Mouse (Mus musculus): Measurements from ENCODE around the gene Rprd1b. TPM values are rescaled to one million over a fixed set of nuclear protein-coding genes. Genes with fewer than 3 reads are reported as not detected.

The Rprd1b gene
- polyA plus RNA-seq, 1 experiment from 2014 or later: 43.4 TPM

GRCm38 (mm10) chr2:158146971-158147370, 118.7 kb downstream of the Rprd1b start:
- Histone ChIP-seq H3K9me3 (replicated peaks) (no peaks in the 10 kb centered on the region), H3K4me2 (replicated peaks) (no peak overlapping the region), H3K27me3 (peaks cover 9% of the 10 kb centered on the region), H3K9ac (no peak overlapping the region), H3K4me3 (replicated peaks) (no peak overlapping the region), H3K36me3 (no peaks in the 10 kb centered on the region), H3K4me1 (peaks cover 20% of the 10 kb centered on the region), H3K27ac (replicated peaks) (no peak overlapping the region)
- WGBS: 88% methylated on average over 8 of the region's 8 CpGs
- ATAC-seq (ENCODE audit: insufficient number of reproducible peaks, low FRiP score, low TSS enrichment, low read depth): no peak

GRCm38 (mm10) chr2:158151077-158151476, 122.8 kb downstream of the Rprd1b start:
- Histone ChIP-seq H3K4me2 (replicated peaks) (no peak overlapping the region), H3K36me3 (no peaks in the 10 kb centered on the region), H3K27me3 (peaks cover 2% of the 10 kb centered on the region), H3K4me3 (replicated peaks) (no peak overlapping the region), H3K4me1 (peaks cover 26% of the 10 kb centered on the region), H3K9ac (no peak overlapping the region), H3K9me3 (replicated peaks) (no peaks in the 10 kb centered on the region), H3K27ac (replicated peaks) (no peak overlapping the region)
- no peak for ATAC-seq (ENCODE audit: insufficient number of reproducible peaks, low FRiP score, low TSS enrichment, low read depth)
- WGBS: 97% methylated on average over 3 of the region's 3 CpGs

GRCm38 (mm10) chr2:158152685-158153309, 124.5 kb downstream of the Rprd1b start:
- H3K4me3 ChIP-seq (replicated peaks): no peak overlapping the region
- H3K4me2 ChIP-seq (replicated peaks): 0 out of 2 replicates have a peak overlapping the region, but pooled peaks have one; percentile 63
- ATAC-seq (ENCODE audit: insufficient number of reproducible peaks, low FRiP score, low TSS enrichment, low read depth): peak; percentile 52; the same call in 1 of the 2 replicates

GRCm38 (mm10) chr2:158153728-158154343, 125.5 kb downstream of the Rprd1b start:
- Histone ChIP-seq H3K4me1 (peaks cover 23% of the 10 kb centered on the region), H3K27me3 (no peaks in the 10 kb centered on the region), H3K4me2 (replicated peaks) (peak overlapping the region; percentile 63), H3K9ac (0 out of 2 replicates have a peak overlapping the region, but pooled peaks have one; percentile 18), H3K9me3 (replicated peaks) (no peaks in the 10 kb centered on the region), H3K36me3 (no peaks in the 10 kb centered on the region), H3K27ac (replicated peaks) (peak overlapping the region; percentile 65), H3K4me3 (replicated peaks) (peak overlapping the region; percentile 38)
- peak; percentile 76 for ATAC-seq (ENCODE audit: insufficient number of reproducible peaks, low FRiP score, low TSS enrichment, low read depth)
- under 1% methylated on average over 22 of the region's 22 CpGs for WGBS

More at GRCm38 (mm10) chr2:158152685-158153309, 124.5 kb downstream of the Rprd1b start:
- no peaks in the 10 kb centered on the region for H3K36me3 ChIP-seq
- H3K9me3 ChIP-seq (replicated peaks): no peaks in the 10 kb centered on the region
- WGBS: 30% methylated on average over 6 of the region's 6 CpGs
- H3K27ac ChIP-seq (replicated peaks): peak overlapping the region; percentile 40
- H3K9ac ChIP-seq: no peak overlapping the region
- H3K27me3 ChIP-seq: no peaks in the 10 kb centered on the region
- H3K4me1 ChIP-seq: peaks cover 23% of the 10 kb centered on the region

- H3K9ac ChIP-seq: no peak overlapping the region
- H3K27me3 ChIP-seq: no peaks in the 10 kb centered on the region
- H3K36me3 ChIP-seq: no peaks in the 10 kb centered on the region
- no peak overlapping the region for H3K4me2 ChIP-seq (replicated peaks)
- H3K9me3 ChIP-seq (replicated peaks): no peaks in the 10 kb centered on the region
- H3K4me1 ChIP-seq: peaks cover 23% of the 10 kb centered on the region
- 62% methylated on average over 8 of the region's 8 CpGs for WGBS
- no peak for ATAC-seq (ENCODE audit: insufficient number of reproducible peaks, low FRiP score, low TSS enrichment, low read depth)
- H3K4me3 ChIP-seq (replicated peaks): no peak overlapping the region
- 0 out of 2 replicates have a peak overlapping the region, but pooled peaks have one; percentile 65 for H3K27ac ChIP-seq (replicated peaks)
These were observed 126.3 kb downstream of the Rprd1b start for GRCm38 (mm10) chr2:158154641-158155040.

GRCm38 (mm10) chr2:158155101-158155500, 126.8 kb downstream of the Rprd1b start:
- Histone ChIP-seq H3K4me2 (replicated peaks) (no peak overlapping the region), H3K27ac (replicated peaks) (no peak overlapping the region), H3K36me3 (no peaks in the 10 kb centered on the region), H3K9ac (no peak overlapping the region), H3K4me3 (replicated peaks) (no peak overlapping the region), H3K9me3 (replicated peaks) (no peaks in the 10 kb centered on the region), H3K4me1 (peaks cover 23% of the 10 kb centered on the region), H3K27me3 (no peaks in the 10 kb centered on the region)
- ATAC-seq (ENCODE audit: insufficient number of reproducible peaks, low FRiP score, low TSS enrichment, low read depth): no peak
- 85% methylated on average over 7 of the region's 7 CpGs for WGBS

DNA sequence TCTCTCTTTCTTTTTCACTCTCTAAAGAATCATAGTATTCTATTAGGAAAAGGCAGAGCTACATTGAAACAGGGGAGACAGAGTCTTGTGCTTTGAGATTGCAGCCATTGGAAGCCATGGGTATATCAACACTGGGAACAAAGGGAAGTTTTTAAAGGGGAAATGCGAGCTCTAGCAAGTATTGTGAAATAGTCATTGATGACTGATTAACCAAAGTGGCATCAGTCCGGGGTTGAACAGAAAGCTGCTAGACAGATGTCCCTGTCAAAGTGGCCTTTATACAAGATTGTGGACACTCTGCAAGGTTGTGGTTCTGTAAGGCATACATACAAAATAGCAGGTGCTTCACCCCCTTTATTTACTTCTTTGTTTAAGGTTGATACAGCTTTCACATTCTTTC, 127.3 kb downstream of the Rprd1b start:
- Histone ChIP-seq H3K27me3 (no peaks in the 10 kb centered on the region), H3K4me1 (peaks cover 23% of the 10 kb centered on the region), H3K4me2 (replicated peaks) (no peak overlapping the region), H3K27ac (replicated peaks) (no peak overlapping the region), H3K9ac (no peak overlapping the region), H3K4me3 (replicated peaks) (no peak overlapping the region), H3K9me3 (replicated peaks) (no peaks in the 10 kb centered on the region), H3K36me3 (no peaks in the 10 kb centered on the region)
- 80% methylated on average over 2 of the region's 2 CpGs for WGBS
- ATAC-seq (ENCODE audit: insufficient number of reproducible peaks, low FRiP score, low TSS enrichment, low read depth): no peak

DNA sequence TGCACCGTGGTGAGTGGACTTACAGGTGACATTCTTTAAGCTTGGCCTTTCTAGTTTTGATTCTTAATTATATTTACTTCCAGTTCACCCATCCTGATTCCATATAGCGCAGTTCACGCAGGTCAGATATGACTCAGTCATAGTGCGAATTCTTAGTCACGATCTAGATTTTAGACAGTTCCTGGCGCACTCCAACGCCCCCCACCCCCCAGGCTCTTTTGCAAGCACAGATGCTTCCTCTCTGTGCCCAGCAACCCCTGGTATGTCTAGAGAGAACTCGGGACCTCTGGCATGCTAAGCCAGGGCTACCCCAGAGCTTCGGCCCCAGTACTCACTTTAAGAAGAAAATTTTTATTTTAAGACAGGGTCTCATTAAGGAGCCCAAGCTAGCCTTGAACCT, 128.2 kb downstream of the Rprd1b start:
- Histone ChIP-seq H3K27me3 (no peaks in the 10 kb centered on the region), H3K36me3 (no peaks in the 10 kb centered on the region), H3K4me2 (replicated peaks) (no peak overlapping the region), H3K9ac (no peak overlapping the region), H3K4me1 (peaks cover 23% of the 10 kb centered on the region), H3K27ac (replicated peaks) (no peak overlapping the region), H3K9me3 (replicated peaks) (no peaks in the 10 kb centered on the region), H3K4me3 (replicated peaks) (no peak overlapping the region)
- ATAC-seq (ENCODE audit: insufficient number of reproducible peaks, low FRiP score, low TSS enrichment, low read depth): no peak
- WGBS: 85% methylated on average over 9 of the region's 9 CpGs

- Histone ChIP-seq H3K36me3 (no peaks in the 10 kb centered on the region), H3K4me2 (replicated peaks) (no peak overlapping the region), H3K9ac (no peak overlapping the region), H3K27me3 (no peaks in the 10 kb centered on the region), H3K4me1 (peaks cover 19% of the 10 kb centered on the region), H3K4me3 (replicated peaks) (no peak overlapping the region), H3K27ac (replicated peaks) (no peak overlapping the region), H3K9me3 (replicated peaks) (no peaks in the 10 kb centered on the region)
- no peak for ATAC-seq (ENCODE audit: insufficient number of reproducible peaks, low FRiP score, low TSS enrichment, low read depth)
- 53% methylated on average over 8 of the region's 8 CpGs for WGBS
These were observed 129.4 kb downstream of the Rprd1b start for GRCm38 (mm10) chr2:158157654-158158053.

DNA sequence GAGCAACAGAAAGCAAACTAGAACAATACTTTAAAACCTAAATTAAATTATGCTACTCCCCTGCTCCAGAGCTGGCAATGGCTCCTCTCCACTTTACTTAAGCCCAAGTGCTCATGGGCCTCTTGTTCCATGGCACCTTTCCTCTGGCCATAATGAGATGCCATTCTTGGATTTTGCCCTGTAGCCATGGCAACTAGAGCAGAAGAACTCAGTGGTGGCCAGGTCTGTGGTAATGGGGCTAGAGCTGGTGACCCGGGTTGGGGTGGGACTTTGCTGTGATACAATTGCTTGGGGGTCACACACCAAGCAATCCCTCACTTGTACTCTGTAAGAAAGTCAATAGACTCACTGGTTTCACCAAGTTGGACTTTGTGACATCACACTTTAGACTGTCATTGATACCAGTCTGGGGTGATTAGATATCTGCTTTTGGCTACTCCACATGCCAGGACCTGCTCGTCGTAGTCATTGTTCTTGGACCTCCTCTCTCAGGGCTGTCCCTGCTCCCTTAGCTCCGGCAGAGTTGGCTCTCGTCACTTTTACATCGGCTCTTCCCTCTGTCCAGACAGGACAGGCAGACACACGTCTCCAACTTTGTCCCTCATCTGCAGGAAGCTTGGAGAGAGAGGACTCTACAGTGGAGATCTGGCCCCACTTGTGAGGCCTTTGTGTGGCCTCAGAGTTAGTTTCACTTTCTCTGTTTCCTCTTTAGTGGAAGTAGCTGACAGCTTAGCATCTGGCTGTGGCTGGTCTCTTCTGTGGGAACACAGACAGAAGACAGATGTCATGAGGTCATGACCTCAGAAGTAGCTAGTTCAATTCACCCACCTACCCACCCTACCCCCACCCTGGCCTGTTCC, 131.3 kb downstream of the Rprd1b start:
- no peak overlapping the region for H3K9ac ChIP-seq
- no peaks in the 10 kb centered on the region for H3K9me3 ChIP-seq (replicated peaks)
- 55% methylated on average over 7 of the region's 7 CpGs for WGBS
- H3K36me3 ChIP-seq: no peaks in the 10 kb centered on the region
- H3K4me3 ChIP-seq (replicated peaks): no peak overlapping the region
- ATAC-seq (ENCODE audit: insufficient number of reproducible peaks, low FRiP score, low TSS enrichment, low read depth): no peak
- no peak overlapping the region for H3K4me2 ChIP-seq (replicated peaks)
- no peaks in the 10 kb centered on the region for H3K4me1 ChIP-seq
- no peak overlapping the region for H3K27ac ChIP-seq (replicated peaks)
- H3K27me3 ChIP-seq: no peaks in the 10 kb centered on the region

- Histone ChIP-seq H3K4me3 (replicated peaks) (no peak overlapping the region), H3K9ac (no peak overlapping the region), H3K9me3 (replicated peaks) (no peaks in the 10 kb centered on the region), H3K4me2 (replicated peaks) (no peak overlapping the region), H3K4me1 (no peaks in the 10 kb centered on the region), H3K27ac (replicated peaks) (no peak overlapping the region), H3K36me3 (no peaks in the 10 kb centered on the region), H3K27me3 (no peaks in the 10 kb centered on the region)
- ATAC-seq (ENCODE audit: insufficient number of reproducible peaks, low FRiP score, low TSS enrichment, low read depth): no peak
- WGBS: 81% methylated on average over 6 of the region's 6 CpGs
These were observed 133.5 kb downstream of the Rprd1b start for GRCm38 (mm10) chr2:158161761-158162160.
